Mouse (Mus musculus) retina, postnatal 1 day (tissue): ENCODE data around the gene Lcat.

Experiments
- DNase-seq: peaks from one replicate; pipeline ENCODE4 v3.0.0-alpha.2; 2012

Gene Lcat

GRCm38 (mm10) chr8:105942026-105942425 is 1.2 kb downstream of the Lcat start:
- no peak for DNase-seq

- peak; percentile 26 for DNase-seq
Measured at GRCm38 (mm10) chr8:105938306-105938669, 4.9 kb downstream of the Lcat start, which contains the start of gene Psmb10. Gene Psmb10 (minus strand): TSS chr8:105938444.

DNA sequence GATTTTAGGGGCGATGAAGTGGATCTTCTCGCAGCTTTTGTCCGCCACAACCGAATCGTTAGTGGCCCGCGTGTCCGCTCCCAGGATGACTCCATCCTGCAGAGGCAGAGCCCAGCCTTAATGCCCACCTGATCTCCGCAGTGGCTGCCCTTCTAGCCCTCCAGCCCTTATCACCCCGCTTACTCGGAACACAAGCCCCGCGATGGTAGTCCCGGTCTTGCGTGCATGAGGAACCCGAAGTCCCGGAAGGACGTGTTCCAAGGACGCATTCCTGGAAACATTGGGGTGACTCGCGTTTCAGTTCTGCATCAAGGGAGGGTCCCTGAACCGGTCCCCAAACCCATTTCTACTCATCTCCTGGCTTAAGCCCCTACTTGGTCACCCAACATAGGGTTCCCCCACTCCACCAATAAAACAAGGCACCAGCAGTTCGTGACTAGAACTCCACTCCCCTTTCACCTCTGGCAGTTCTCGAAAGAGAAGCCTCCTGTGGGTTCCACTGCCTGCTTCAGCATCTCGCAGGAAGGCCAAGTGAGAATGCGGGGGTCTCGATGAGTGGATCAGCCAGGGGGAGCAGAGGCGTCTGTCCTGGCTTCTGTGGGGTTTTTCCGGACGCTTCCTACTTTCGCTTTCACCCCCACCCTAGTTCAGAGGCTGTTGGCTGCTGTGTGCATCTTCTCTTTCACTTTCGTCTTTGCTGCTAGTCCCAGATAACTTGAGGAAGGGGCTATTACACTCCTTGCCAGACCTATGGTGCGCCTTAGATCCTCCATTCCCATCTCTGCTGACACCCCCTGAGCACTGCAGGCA is 5.5 kb downstream of the Lcat start:
- DNase-seq, result peak; percentile 34

- DNase-seq, result peak; percentile 94
Measured at GRCm38 (mm10) chr8:105936866-105937475, 6.2 kb downstream of the Lcat start.

DNA sequence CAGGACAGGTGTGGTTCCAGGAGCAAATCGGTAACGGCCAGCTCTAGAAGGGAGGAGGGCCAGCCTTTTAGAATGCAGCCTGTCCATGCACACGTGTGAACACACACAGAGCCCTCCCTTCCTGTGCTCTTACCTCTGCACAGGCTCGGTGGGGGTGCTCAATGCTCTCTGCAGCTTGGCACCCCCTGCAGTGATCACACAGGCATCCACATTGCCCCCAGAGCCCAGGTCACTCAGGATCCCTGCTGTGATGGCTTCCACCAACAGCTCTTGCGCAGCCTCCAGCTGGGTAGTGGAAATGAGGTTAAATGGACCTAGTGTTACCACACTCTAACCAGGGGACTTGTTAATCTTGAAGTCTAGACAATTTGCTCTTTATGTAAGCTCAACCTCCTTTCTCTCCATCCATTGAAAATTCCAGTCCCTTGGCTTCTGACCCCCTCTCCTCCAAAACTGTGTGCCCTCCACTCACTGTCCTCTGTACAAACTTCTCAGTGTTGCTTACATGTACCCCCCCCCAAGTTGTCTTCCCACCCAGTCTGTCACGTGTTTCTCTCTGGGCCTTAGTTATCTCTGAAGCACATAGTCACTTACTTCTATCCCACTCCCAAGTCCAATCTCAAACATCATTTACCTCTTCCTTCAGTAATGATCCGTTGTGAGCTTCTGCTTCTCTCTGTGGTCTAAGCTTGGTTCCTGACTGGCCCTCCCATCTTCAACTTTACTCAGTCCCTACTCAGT is 7.1 kb downstream of the Lcat start:
- DNase-seq, result peak; percentile 18

GRCm38 (mm10) chr8:105935105-105935504 is 8.1 kb downstream of the Lcat start:
- DNase-seq, result no peak

DNA sequence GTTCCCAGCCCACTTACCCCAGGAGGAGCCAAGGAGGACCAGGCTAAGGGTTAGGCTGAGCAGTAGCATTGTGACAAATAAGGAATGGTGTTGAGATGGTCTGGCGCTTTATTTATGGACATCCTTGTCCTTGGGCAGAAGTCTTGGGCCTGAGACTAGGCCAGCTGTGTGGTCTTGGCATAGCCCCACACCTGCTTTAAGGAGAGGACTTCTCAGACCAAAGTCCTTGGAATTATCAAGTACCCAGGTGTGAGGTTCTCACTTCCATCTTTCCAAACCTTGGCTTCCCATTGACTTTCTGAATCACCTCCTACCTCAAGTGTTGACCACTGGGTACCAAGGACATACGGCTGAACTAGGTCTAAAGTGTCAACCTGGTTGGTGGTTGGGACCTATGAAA is 9.4 kb downstream of the Lcat start, which contains the start of gene Ctrl:
Gene Ctrl (minus strand): TSS at position 101 of the 400 bp plus-strand sequence.
- DNase-seq, result no peak

GRCm38 (mm10) chr8:105932525-105932924 is 10.7 kb downstream of the Lcat start:
- DNase-seq, result no peak

DNA sequence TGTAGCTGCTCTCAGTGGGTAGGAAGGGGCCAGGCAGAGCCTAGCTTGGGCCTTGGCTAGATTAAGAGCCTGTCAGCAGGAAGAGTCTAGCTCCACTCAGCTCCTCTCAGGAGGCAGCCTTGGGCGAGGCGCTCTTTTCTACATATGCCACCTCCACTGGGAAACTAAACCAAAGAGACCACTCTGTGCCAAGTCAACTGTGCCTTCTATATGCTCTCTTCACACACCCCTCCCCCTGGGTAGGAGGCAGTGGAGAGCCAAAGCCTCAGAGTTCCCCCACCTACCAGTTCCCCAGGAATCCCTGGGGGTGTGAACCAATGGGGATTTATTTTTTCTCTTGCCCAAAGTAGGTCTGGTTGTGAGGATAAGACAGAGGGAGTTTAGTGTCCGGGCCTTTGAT is 11.9 kb downstream of the Lcat start:
- DNase-seq, result no peak

DNA sequence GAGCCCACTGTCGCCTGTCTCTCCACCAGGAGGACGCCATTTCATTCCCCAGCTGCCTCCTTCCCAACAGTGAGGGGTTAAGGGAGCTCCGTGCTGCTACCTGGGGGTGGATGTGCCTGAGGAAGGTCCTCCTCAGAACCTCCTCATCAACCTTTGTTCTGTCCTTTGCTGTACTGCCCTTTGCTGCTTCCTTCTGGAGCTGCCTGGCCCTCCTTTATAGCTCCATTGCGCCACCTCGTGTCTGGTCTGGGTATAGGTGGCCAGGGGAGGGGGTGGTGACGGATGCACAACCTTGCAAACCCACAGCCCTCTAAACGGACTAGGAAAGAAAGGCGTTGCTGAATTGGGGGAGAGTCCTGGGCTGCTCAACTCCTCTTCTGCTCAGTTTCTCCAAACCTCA is 12.6 kb downstream of the Lcat start:
- DNase-seq, result peak; percentile 85

GRCm38 (mm10) chr8:105925123-105925522 is 18.1 kb downstream of the Lcat start:
- DNase-seq, result no peak

GRCm38 (mm10) chr8:105919390-105919789 is 23.8 kb downstream of the Lcat start:
- DNase-seq, result no peak

GRCm38 (mm10) chr8:105900941-105901616 is 42.1 kb downstream of the Lcat start:
- no peak for DNase-seq

DNA sequence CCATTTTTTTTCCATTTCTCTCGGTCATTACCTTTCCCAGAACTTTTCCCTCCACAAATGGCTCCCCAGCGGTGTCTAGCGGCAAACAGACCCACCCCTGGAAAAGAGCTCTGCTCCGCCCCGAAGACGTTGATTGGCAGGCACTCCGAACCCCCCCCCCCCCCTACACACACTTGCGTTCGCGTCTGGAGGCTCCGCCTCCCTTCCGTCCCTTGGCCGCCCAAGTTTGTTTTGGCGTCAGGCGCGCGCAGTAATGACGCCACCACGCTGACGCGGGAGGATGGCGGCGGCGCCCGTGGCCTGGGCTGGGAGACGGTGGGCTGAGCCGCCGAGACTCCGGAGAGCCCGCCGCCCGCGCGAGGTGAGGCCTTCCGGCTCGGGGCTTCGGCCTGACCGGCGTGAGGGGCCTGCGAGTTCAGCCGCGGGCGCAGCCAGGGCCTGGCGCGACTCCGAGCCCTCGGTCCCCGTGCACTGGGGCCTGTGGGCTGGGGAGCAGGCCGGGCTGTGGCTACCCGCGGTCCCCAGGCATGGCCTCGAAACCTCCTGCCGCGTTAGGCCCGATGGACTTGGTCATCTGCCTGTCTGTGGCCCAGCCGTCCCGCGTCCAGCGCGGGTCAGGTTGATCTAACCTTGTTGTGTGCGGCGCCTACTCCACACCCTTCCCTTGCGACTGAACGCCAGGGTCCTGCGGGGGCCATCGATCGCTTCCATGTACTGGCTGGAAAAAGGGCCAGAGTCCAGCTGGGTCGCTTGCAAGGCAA is 42.8 kb downstream of the Lcat start, which contains the start of gene Pskh1:
Gene Pskh1 (plus strand): TSS at position 262 of the 761 bp plus-strand sequence.
- DNase-seq, result peak; percentile 96

GRCm38 (mm10) chr8:105897801-105898480 is 45.2 kb downstream of the Lcat start:
- DNase-seq, result peak; percentile 91

DNA sequence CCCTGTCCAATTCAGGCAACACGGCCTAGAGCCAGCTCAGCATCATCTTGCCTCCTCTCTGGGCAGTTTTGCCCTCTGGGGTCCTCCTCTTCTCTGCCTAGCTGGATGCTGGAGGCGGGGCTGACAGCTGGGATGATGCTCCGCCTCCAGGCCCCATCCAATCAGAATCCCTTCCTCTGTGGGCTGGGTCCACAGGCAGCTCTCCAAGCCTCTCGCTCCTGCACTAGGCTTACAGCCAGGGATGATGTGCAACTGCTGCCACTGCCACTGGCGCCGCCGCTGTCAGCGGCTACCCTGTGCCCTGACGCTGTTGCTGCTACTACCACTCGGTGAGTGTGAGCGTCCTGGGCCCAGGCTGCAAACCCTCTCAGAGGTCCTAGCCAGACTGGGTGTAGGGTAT is 49.8 kb downstream of the Lcat start, which contains the start of gene Nrn1l:
Gene Nrn1l (plus strand): TSS at position 229 of the 400 bp plus-strand sequence.
- DNase-seq, result peak; percentile 94

DNA sequence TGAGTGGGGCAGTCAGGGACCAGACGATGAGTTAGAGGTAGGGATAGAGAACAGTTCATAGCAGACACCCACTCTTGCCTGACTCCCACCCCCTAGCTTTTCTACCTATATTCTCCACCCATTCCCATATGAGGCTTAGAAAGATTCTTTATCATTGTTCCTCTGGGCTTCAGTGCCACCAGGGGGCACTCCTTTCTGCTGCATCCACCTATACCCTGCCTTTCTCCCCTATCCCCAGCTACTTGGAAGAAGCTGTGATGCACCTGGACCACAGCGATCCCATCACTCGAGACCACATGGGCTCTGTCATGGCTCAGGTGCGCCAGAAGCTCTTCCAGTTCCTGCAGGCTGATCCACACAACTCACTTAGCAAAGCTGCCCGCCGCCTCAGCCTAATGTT is 50.8 kb downstream of the Lcat start:
- peak; percentile 45 for DNase-seq

DNA sequence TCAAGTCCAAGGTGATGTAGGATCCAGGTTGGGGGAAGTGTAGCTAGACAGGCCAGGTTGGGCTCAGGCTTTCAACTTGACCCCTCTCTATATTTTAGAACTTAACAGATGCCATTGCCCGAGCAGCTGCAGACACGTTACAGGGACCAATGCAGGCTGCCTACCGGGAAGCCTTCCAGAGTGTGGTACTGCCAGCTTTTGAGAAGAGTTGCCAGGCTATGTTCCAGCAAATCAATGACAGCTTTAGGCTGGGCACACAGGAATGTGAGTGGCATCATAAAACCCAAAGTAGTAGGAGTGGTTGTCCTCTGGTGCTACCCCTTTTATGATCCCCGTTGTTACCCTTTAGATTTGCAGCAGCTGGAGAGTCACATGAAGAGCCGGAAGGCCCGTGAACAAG is 52.3 kb downstream of the Lcat start:
- DNase-seq, result no peak

DNA sequence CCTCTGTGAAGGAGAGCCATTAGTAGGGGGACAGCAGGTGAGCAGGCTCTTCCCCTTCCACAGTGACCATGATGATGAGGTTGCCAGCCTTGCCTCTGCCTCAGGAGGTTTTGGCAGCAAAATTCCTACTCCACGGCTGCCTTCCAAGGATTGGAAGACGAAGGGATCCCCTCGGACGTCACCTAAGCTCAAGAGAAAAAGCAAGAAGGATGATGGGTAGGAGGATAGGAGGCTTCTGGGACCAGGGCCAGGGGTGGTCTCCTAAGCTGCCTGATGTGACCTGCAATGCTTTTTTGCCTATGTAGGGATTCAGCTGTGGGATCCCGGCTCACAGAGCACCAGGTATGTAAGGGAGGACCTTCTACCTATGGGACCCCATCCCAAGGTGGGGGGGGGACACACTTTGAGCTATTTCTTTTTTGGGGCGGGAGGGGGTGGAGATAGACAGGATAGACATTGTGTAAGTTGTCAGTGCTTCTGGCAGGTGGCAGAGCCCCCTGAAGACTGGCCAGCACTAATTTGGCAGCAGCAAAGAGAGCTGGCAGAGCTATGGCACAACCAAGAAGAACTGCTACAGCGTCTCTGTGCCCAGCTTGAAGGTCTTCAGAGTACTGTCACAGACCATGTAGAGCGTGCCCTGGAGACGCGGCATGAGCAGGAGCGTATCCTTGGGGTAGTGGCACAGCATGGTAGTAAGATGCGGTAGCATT is 53.3 kb downstream of the Lcat start:
- no peak for DNase-seq
